Mouse (Mus musculus) macrophage (primary cell): Measurements from ENCODE around the gene Erc2. TPM values are rescaled to one million over a fixed set of nuclear protein-coding genes. Genes with fewer than 3 reads are reported as not detected.

Source experiments
- H3K27ac ChIP-seq: fragments of 350-480 bp; formaldehyde crosslinking; 2 replicates; pipeline ENCODE4 v1.9.0; 2021
- H3K36me3 ChIP-seq: fragments of 350-480 bp; formaldehyde crosslinking; 2 replicates; pipeline ENCODE4 v1.9.0; 2021; ENCODE audit errors: inconsistent target
- H3K4me3 ChIP-seq: fragments of 350-480 bp; formaldehyde crosslinking; 2 replicates; pipeline ENCODE4 v1.9.0; 2021; ENCODE audit errors: inconsistent target
- H3K79me2 ChIP-seq: fragments of 350-480 bp; formaldehyde crosslinking; 2 replicates; pipeline ENCODE4 v1.9.0; 2021; ENCODE audit errors: inconsistent target
- WGBS: methylation state at CpG from one replicate; pipeline ENCODE4 v1.1.7; 2026; ENCODE audit warnings: inconsistent platforms; ENCODE audit not compliant: missing documents; 5-methylcytosine and 5-hydroxymethylcytosine counted together
- polyA plus RNA-seq: library from polyadenylated mRNA; stranded (reverse); fragments of 250-400 nt; gene quantifications from 3 replicates; pipeline ENCODE4 v1.2.4, GENCODE M21; 2018; ENCODE audit warnings: inconsistent platforms

Gene Erc2
- polyA plus RNA-seq, 1 experiment from 2014 or later, result not detected

- Histone ChIP-seq H3K27ac (no peak overlapping the region), H3K79me2 (no peaks in the 10 kb centered on the region), H3K4me3 (no peak overlapping the region), H3K36me3 (no peaks in the 10 kb centered on the region)
- WGBS, result 90% methylated on average over 2 of the region's 2 CpGs
These were observed 315.7 kb downstream of the Erc2 start for GRCm38 (mm10) chr14:27937922-27938321.

DNA sequence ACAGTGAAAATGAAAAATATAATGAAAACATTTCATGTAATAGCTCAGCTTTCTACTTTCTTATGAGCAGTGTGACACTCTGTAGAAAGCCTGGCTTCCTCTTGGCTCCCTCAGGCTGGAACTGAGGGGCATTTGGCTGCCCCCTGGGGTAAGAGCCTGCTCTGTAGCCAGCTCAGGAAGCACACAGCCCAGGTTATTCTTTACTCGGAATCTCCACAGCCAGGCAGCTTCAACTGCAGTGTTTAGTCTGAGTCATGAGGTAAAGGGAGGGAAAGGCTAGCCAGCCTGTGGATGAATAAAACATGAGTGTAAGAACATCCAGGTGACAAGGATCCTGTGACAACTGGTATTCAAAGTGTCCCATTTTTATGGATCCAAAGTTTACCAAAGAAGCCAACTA lies 323.0 kb downstream of the Erc2 start:
- Histone ChIP-seq H3K27ac (no peak overlapping the region), H3K4me3 (no peak overlapping the region), H3K36me3 (no peaks in the 10 kb centered on the region), H3K79me2 (no peaks in the 10 kb centered on the region)
- 31% methylated on average over 1 of the region's 1 CpGs for WGBS

DNA sequence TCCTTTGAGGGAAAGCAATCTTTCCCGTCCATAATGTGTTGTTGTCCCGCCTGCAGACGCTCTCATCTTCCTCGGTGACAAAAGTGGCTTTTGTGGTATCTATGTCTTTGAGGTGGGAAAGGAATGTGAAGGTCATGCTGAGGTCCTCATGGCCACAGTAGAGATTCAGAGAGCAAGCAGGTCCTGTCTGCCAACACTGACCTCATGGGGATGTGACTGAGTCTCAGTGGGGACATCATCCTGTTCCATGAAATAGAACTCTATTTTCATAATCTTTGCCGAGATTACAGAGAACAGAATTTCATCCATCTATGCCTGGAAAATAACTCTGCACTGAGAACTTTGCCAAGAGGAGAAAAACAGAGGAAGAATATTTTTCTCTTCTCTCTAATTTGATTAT lies 324.0 kb downstream of the Erc2 start:
- H3K27ac ChIP-seq, result no peak overlapping the region
- WGBS, result 91% methylated on average over 5 of the region's 5 CpGs
- H3K36me3 ChIP-seq, result no peaks in the 10 kb centered on the region
- H3K79me2 ChIP-seq, result no peaks in the 10 kb centered on the region
- H3K4me3 ChIP-seq, result no peak overlapping the region

DNA sequence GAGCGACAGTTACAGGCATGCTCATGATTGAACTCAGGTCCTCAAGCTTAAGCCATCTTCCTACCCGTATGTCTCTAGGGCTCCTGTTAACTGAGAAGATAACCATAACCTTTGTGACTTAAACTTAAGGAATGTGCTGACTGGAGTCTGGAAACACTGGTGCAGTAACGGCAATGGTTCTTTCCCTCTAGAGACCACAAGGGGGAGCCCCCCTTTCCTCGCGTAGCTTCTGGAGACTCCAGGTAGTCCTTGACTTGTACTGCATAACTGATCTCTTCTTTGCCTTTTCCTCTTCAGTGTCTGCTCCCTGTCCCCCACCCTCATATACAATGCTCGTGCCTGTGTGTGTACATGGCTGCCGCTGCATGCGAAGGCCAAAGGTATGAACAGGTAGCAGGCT lies 326.2 kb downstream of the Erc2 start:
- 76% methylated on average over 8 of the region's 8 CpGs for WGBS
- H3K79me2 ChIP-seq, result no peaks in the 10 kb centered on the region

GRCm38 (mm10) chr14:27953814-27954213 lies 331.6 kb downstream of the Erc2 start:
- Histone ChIP-seq H3K36me3 (no peaks in the 10 kb centered on the region), H3K79me2 (no peaks in the 10 kb centered on the region), H3K27ac (no peak overlapping the region), H3K4me3 (no peak overlapping the region)

More for the DNA sequence above, 326.2 kb downstream of the Erc2 start:
- Histone ChIP-seq H3K27ac (no peak overlapping the region), H3K36me3 (no peaks in the 10 kb centered on the region), H3K4me3 (no peak overlapping the region)

DNA sequence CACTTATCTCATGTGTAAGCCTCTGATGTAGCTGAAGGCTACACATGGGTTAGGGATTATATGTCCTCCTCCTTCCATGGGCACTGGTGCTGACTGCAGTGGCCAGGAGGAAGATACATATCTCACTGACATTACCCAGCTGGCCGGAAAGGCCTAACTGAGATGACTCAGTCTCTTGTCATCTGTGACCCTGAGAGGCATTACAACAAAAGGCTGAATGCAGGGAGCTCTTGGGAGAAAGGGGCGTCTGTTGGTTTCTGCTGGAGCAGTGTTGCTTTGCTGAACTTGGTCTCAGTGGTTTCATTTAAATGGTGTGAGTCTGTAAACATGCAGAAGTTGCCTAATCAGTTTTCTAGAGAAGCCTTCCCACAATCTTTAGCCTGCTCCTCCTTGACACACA lies 334.6 kb downstream of the Erc2 start:
- Histone ChIP-seq H3K36me3 (no peaks in the 10 kb centered on the region), H3K4me3 (no peak overlapping the region), H3K79me2 (no peaks in the 10 kb centered on the region), H3K27ac (no peak overlapping the region)
- 75% methylated on average over 2 of the region's 2 CpGs for WGBS

DNA sequence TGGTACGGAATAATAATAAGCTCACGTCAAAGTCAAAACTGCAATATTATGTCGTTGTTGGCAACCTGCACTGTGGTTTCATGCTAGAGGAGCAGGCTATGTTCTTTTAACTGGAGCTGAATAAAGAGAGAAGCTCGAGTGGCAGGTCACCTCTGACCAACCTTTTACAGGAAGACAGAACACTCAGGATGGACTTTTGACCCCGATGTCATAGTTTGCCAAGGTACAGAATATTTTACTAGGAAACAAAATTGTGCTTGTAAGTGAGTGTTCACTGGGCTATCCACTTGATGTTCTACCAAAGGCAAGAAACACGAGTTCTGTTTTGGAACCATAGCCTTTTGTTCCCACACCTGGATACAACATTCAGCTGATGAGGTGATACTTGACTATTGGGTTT lies 351.5 kb downstream of the Erc2 start:
- H3K79me2 ChIP-seq, result no peaks in the 10 kb centered on the region
- H3K4me3 ChIP-seq, result no peak overlapping the region
- no peak overlapping the region for H3K27ac ChIP-seq
- no peaks in the 10 kb centered on the region for H3K36me3 ChIP-seq
- WGBS, result 93% methylated on average over 6 of the region's 6 CpGs

- Histone ChIP-seq H3K4me3 (no peak overlapping the region), H3K36me3 (no peaks in the 10 kb centered on the region), H3K27ac (no peak overlapping the region), H3K79me2 (no peaks in the 10 kb centered on the region)
- WGBS, result 63% methylated on average over 1 of the region's 1 CpGs
These were observed 353.4 kb downstream of the Erc2 start for GRCm38 (mm10) chr14:27975661-27976060.

- Histone ChIP-seq H3K27ac (no peak overlapping the region), H3K79me2 (no peaks in the 10 kb centered on the region)
- 78% methylated on average over 3 of the region's 3 CpGs for WGBS
These were observed 362.5 kb downstream of the Erc2 start for GRCm38 (mm10) chr14:27984758-27985157.

GRCm38 (mm10) chr14:27985201-27985600 lies 363.0 kb downstream of the Erc2 start:
- Histone ChIP-seq H3K36me3 (no peaks in the 10 kb centered on the region), H3K27ac (no peak overlapping the region), H3K4me3 (no peak overlapping the region), H3K79me2 (no peaks in the 10 kb centered on the region)
- WGBS, result 88% methylated on average over 5 of the region's 5 CpGs

More at GRCm38 (mm10) chr14:27984758-27985157, 362.5 kb downstream of the Erc2 start:
- H3K36me3 ChIP-seq, result no peaks in the 10 kb centered on the region
- H3K4me3 ChIP-seq, result no peak overlapping the region

GRCm38 (mm10) chr14:27987422-27987821 lies 365.2 kb downstream of the Erc2 start:
- 100% methylated on average over 1 of the region's 1 CpGs for WGBS
- H3K36me3 ChIP-seq, result no peaks in the 10 kb centered on the region
- H3K27ac ChIP-seq, result no peak overlapping the region
- H3K79me2 ChIP-seq, result no peaks in the 10 kb centered on the region
- H3K4me3 ChIP-seq, result no peak overlapping the region

GRCm38 (mm10) chr14:27998551-27998950 lies 376.3 kb downstream of the Erc2 start:
- 58% methylated on average over 3 of the region's 3 CpGs for WGBS
- no peaks in the 10 kb centered on the region for H3K36me3 ChIP-seq
- no peaks in the 10 kb centered on the region for H3K79me2 ChIP-seq
- no peak overlapping the region for H3K4me3 ChIP-seq
- no peak overlapping the region for H3K27ac ChIP-seq

- no peaks in the 10 kb centered on the region for H3K36me3 ChIP-seq
- no peak overlapping the region for H3K4me3 ChIP-seq
- 46% methylated on average over 4 of the region's 4 CpGs for WGBS
- no peak overlapping the region for H3K27ac ChIP-seq
- H3K79me2 ChIP-seq, result no peaks in the 10 kb centered on the region
These were observed 381.8 kb downstream of the Erc2 start for GRCm38 (mm10) chr14:28004023-28004422.

- Histone ChIP-seq H3K4me3 (no peak overlapping the region), H3K27ac (no peak overlapping the region), H3K36me3 (no peaks in the 10 kb centered on the region), H3K79me2 (no peaks in the 10 kb centered on the region)
- 85% methylated on average over 10 of the region's 10 CpGs for WGBS
These were observed 388.5 kb downstream of the Erc2 start for GRCm38 (mm10) chr14:28010536-28011280.

DNA sequence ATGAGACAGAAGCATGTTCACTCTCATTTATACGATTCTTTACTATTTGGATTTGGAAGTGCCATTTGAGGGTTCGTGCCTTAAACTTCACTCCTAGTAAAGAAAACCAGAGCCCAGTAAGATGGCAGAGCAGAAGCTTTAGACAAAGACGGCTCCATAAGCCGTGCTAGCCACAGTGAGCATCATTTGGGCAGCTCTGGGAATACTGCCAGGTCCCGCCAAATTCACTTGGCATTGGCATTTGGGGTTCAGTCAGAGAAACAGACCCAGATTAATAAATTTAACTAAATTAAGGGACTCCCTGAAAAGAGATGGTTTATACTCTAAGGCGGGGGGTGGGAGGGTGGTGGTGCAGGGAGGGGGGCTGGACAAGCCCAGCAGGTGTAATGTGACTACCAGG lies 401.0 kb downstream of the Erc2 start:
- no peaks in the 10 kb centered on the region for H3K36me3 ChIP-seq
- no peak overlapping the region for H3K4me3 ChIP-seq
- 86% methylated on average over 6 of the region's 6 CpGs for WGBS
- no peak overlapping the region for H3K27ac ChIP-seq
- no peaks in the 10 kb centered on the region for H3K79me2 ChIP-seq

- 94% methylated on average over 1 of the region's 1 CpGs for WGBS
- H3K4me3 ChIP-seq, result no peak overlapping the region
- H3K27ac ChIP-seq, result no peak overlapping the region
- H3K79me2 ChIP-seq, result no peaks in the 10 kb centered on the region
- H3K36me3 ChIP-seq, result no peaks in the 10 kb centered on the region
These were observed 408.6 kb downstream of the Erc2 start for GRCm38 (mm10) chr14:28030870-28031269.
